Mouse (Mus musculus): ENCODE data around the gene Hist2h2be.
"Not testable (repeated sequence)": the region's sequence is repeated elsewhere in the genome, so short reads cannot be mapped to it uniquely, and the experiment has no call there.

Hist2h2be gene

DNA sequence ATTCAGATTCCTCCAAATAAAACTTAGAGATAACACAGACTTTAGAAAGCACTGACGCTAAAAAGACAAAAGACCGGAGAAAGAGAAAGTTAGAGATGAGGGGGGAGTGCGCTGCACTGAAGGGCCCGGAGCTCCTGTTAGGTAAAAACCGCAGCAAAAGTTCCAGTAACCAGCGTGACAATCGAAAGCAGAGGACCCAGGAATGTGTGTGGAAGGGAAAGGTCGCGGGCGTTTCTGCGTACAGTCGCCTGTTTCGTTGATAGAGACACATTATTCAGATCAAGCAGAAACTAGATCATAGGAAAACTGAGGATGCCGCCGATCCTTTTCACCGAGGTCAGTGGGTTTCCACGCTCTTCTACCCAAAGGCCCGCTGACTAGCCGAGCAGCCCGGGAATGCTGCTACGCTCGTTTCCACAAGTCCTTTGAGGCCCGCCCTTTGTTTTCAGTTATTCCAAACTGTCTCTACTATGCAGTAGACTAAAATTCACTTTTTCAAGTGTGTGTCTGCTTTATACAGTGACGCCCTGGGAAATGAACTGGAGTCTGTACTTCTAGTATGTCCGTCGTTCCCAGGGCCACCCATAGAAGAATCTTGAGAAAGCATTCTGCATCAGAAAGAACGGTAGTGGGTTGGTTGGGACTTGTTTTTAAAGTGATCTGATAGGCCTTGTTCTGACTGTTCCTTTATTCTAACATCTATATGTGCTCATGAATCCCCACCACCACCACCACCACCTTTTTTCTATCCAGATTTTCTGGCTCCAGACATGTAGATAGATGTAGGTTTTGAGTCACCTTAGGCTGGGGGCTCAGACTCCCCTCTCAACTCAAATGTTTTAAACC, 42.9 kb downstream of the Hist2h2be start:
- no peak for DNase-seq

DNA sequence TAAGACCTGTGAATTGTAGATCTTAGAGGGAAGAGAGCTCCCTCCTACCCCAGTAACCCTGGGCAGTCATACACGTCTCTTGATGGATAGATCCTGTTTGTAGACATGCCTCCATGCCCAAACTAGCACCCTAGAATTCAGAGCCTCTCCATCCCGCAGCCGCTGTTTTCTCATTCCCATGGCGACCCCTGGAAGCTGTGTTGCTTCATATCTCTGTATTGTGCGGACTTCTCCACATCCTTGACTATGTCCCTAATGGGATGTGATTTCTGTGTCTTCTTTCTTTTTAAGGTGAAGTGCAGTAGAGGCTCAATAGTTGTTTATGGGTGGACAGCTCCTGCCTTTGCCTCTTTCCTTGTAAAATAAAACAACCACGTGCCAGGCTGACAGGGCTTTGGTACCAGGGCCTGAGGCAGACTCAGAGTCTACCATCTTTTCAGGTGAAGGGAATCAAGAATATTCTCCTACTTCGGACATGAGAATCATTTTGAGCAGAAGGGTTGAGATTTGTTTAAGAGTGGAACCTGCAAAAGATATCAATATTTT, 43.6 kb downstream of the Hist2h2be start:
- DNase-seq = no peak

DNA sequence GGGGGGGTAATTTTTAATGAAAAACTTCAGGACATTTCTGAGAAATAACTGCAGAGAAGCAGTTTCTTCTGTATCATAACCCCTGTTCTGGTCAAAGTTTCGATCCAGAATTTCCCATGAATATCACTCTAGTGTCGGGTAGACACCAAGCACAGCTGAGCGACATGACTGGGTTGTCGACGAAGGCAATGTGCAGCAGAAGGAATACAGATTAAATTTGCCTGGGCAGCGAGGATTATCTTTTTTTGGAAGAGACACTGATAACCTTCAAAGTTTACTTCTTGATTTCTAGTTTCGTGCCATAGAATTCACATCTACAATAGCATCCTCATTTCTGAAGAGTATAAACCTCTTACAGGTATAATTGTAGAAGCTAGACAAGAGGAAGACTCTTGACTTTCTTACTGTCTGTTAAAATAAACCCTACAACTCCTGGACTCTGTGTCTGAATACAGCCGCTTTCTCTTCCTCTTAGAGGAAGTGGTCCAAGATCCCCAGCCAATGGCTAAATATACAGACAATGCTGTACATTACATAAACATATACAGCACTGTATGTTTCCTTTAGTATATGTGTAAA, 45.3 kb downstream of the Hist2h2be start:
- no peak for DNase-seq

GRCm38 (mm10) chr3:96267541-96267940, 46.6 kb downstream of the Hist2h2be start:
- no peak for DNase-seq

GRCm38 (mm10) chr3:96268051-96268775, 47.3 kb downstream of the Hist2h2be start, which contains the start of gene Hist2h3b:
TSS of gene Hist2h3b (plus strand) at chr3:96268654.
- peak; percentile 60 for DNase-seq

- not testable (repeated sequence) for DNase-seq
Observed at GRCm38 (mm10) chr3:96268776-96269378, 48.0 kb downstream of the Hist2h2be start.

DNA sequence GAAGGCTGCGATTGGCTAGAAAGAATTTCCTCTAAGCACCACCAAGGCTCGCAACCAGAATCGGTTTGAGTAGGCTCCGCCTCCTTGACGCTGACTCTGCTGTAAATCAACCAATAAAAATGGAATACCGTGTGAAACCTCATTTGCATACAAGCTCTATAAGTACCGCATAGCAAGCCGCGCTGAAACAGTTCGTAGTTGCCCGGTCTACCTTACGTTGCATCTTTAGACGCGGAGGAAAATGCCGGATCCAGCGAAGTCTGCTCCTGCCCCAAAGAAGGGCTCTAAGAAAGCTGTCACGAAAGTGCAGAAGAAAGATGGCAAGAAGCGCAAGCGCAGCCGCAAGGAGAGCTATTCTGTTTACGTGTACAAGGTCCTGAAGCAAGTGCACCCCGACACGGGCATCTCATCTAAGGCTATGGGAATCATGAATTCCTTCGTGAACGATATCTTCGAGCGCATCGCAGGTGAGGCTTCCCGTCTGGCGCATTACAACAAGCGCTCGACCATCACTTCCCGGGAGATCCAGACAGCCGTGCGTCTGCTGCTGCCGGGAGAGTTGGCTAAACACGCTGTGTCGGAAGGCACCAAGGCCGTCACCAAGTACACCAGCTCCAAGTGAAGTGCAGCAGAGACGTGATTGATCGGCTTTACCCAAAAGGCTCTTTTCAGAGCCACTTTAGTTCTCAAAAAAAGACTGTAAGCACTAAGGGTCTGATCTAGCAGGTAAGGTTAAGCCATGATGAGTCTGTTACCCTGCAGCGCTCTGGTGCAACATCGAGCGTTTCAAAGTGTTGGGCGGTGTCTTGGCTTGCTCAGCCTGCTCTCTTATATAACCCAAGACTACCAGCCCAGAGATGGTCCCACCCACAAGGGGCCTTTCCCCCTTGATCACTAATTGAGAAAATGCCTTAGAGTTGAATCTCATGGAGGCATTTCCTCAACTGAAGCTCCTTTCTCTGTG, 48.9 kb downstream of the Hist2h2be start, which contains the start of gene Hist2h2bb:
TSS of gene Hist2h2bb (plus strand) at position 242 of the 964 bp plus-strand sequence.
- peak; percentile 75 for DNase-seq

All from right cerebral cortex, postnatal 14 days (tissue).